Mouse (Mus musculus) forebrain, embryonic 10.5 days (tissue): ENCODE results near the gene Prlhr. TPM values are rescaled to one million over a fixed set of nuclear protein-coding genes. Genes with fewer than 3 reads are reported as not detected.

Source experiments
- DNase-seq: peaks from one replicate; pipeline ENCODE4 v3.0.0-alpha.2; 2017; ENCODE audit warnings: low spot score; ENCODE audit errors: extremely low spot score
- H3K27ac ChIP-seq: fragments of 300-500 bp; sonication (generic); 2 replicates; pipeline ENCODE4 v1.5.1; 2016; ENCODE audit warnings: mild to moderate bottlenecking
- H3K27me3 ChIP-seq: fragments of 300-500 bp; sonication (generic); 2 replicates; pipeline ENCODE4 v1.6.1; 2016; ENCODE audit warnings: mild to moderate bottlenecking; ENCODE audit not compliant: poor library complexity, severe bottlenecking
- H3K36me3 ChIP-seq: fragments of 300-500 bp; sonication (generic); replicated peaks from 2 replicates; pipeline ENCODE4 v1.6.1; 2016; ENCODE audit warnings: mild to moderate bottlenecking, moderate library complexity
- H3K4me1 ChIP-seq: fragments of 300-500 bp; sonication (generic); 2 replicates; pipeline ENCODE4 v1.6.1; 2016
- H3K4me3 ChIP-seq: fragments of 300-500 bp; sonication (generic); 2 replicates; pipeline ENCODE4 v1.5.1; 2016; ENCODE audit warnings: mild to moderate bottlenecking, moderate library complexity
- H3K9me3 ChIP-seq: fragments of 300-500 bp; sonication (generic); 2 replicates; pipeline ENCODE4 v1.6.1; 2016; ENCODE audit warnings: mild to moderate bottlenecking, moderate library complexity
- WGBS: fragments of 180-500 bp; shearing (Covaris S2); methylation state at CpG from one replicate; pipeline ENCODE4 v1.1.7; 2016; 5-methylcytosine and 5-hydroxymethylcytosine counted together
- polyA plus RNA-seq: library from polyadenylated mRNA; unstranded; fragments of >200 nt; fragmentation: Nextera tagmentation; extraction: Ambion mirVana; gene quantifications from 2 replicates; pipeline ENCODE4 v1.2.1, GENCODE M21; 2016

Prlhr gene
- polyA plus RNA-seq, 1 experiment from 2014 or later = not detected

DNA sequence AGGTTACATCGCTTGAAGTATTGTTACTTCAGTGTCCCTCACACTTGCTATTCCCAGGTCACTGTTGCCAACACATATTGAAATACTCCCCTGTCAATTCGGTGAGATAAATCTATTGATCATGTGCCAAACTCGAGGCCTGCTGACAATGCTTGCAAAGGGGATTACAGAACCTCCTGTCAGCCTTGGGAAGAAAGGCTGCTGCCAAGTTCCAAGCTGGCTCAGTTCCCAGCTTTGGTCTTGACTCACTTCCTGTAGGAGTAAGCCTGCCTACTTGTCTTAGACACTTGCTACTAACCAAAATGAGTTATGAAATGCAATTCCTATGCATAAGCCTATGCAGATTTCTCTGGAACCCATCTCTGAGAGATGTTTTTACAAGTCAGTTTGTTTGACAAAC, 4.2 kb downstream of the Prlhr start:
- H3K36me3 ChIP-seq = no peaks in the 10 kb centered on the region

DNA sequence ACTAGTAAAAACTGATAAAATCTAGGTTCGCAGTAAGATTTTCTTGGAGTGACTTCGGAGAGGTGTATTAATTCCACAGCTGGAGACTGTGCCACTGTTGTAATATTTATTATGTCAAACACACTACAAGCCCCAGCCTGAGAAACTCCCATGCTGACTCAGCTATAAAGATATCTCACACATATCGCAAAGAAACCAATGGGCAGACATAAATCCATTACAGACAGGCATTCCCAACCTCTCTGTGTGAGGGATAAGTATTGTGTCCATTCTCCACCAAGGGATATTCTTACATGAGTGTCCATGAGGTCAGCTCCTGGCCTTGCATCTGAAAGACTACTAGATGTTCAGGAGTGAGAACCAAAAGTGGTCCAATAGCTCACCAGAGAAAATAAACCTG, 4.7 kb downstream of the Prlhr start:
- no peak for DNase-seq
- H3K36me3 ChIP-seq = no peaks in the 10 kb centered on the region
- WGBS = 89% methylated on average over 3 of the region's 3 CpGs

More for the DNA sequence above, 4.2 kb downstream of the Prlhr start:
- H3K27ac ChIP-seq = no peak overlapping the region
- H3K9me3 ChIP-seq = no peaks in the 10 kb centered on the region
- peaks cover 40% of the 10 kb centered on the region for H3K27me3 ChIP-seq
- WGBS = 57% methylated on average over 3 of the region's 3 CpGs
- no peak overlapping the region for H3K4me3 ChIP-seq
- peaks cover 21% of the 10 kb centered on the region for H3K4me1 ChIP-seq
- DNase-seq = no peak

DNA sequence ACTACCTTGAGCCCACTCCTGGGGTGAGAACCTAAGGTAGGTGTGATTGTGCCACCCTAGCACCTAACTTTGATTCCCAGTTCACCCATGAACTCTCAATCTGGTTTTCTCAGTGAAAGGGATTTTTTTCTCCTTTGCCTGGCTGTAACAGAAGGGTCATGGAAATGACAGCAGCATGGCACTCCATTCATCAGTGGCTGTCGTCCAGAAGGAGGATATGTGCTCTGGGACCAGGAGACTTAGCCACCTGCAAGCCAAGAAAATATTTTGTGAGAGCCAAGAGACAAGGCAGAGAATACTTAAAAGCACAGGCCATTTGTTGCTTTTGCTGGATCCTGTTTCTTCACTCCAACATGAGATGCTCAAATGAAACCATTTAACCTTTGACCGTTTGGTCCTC, 6.6 kb downstream of the Prlhr start:
- peaks cover 16% of the 10 kb centered on the region for H3K27me3 ChIP-seq
- WGBS = 71% methylated on average over 2 of the region's 2 CpGs
- DNase-seq = no peak
- H3K36me3 ChIP-seq = no peaks in the 10 kb centered on the region
- no peak overlapping the region for H3K27ac ChIP-seq
- H3K4me1 ChIP-seq = no peaks in the 10 kb centered on the region
- no peak overlapping the region for H3K4me3 ChIP-seq
- no peaks in the 10 kb centered on the region for H3K9me3 ChIP-seq

More for the DNA sequence above, 4.7 kb downstream of the Prlhr start:
- peaks cover 17% of the 10 kb centered on the region for H3K4me1 ChIP-seq
- H3K4me3 ChIP-seq = no peak overlapping the region
- no peaks in the 10 kb centered on the region for H3K9me3 ChIP-seq
- H3K27ac ChIP-seq = no peak overlapping the region
- H3K27me3 ChIP-seq = peaks cover 36% of the 10 kb centered on the region

DNA sequence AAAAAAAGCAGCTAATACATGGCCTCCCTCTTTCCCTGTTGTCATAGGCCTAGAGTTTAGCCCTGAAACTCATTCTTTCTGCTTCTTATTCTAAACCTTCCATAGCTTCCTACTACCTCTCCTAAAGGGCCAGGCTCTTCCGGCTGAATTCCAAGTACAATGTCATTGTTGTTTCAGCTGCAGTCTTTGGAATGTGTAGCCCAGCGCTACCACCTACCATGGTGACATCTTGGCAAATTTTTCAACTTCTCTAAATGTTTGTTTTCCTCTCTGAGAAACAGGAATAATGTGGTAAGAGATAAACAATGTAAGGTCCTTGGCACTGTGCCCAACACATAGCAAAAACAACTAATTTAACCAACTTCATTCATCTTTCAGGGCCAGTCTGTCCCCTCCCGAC, 8.4 kb downstream of the Prlhr start:
- no peaks in the 10 kb centered on the region for H3K9me3 ChIP-seq
- 71% methylated on average over 3 of the region's 3 CpGs for WGBS
- H3K4me1 ChIP-seq = no peaks in the 10 kb centered on the region
- no peaks in the 10 kb centered on the region; the same call in 1 of the 2 replicates for H3K27me3 ChIP-seq
- H3K36me3 ChIP-seq = no peaks in the 10 kb centered on the region
- no peak for DNase-seq
- no peak overlapping the region for H3K27ac ChIP-seq
- no peak overlapping the region for H3K4me3 ChIP-seq

DNA sequence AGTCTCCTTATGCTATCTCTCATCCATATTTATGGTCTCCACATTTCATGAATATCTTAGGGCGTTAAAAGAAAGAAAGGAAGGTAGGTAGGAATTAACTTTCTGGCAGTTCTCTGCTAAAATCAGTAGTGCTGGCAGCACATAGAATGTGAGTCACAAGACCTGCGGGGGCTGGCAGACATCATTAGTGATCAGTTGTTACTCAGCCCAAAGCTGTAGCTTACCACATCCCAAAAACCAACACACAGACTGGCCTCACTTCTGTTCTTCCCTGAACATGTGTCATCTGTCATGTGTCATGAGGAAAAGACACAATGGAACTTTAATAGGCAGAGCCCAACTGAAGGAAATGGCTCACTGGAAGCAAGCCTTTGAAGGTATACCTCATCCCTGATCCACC, 9.0 kb downstream of the Prlhr start:
- H3K9me3 ChIP-seq = no peaks in the 10 kb centered on the region
- DNase-seq = no peak
- H3K4me1 ChIP-seq = no peaks in the 10 kb centered on the region
- H3K27ac ChIP-seq = no peak overlapping the region
- 80% methylated on average over 2 of the region's 2 CpGs for whole genome bisulfite sequencing
- H3K27me3 ChIP-seq = no peaks in the 10 kb centered on the region; the same call in 1 of the 2 replicates
- H3K4me3 ChIP-seq = no peak overlapping the region
- H3K36me3 ChIP-seq = no peaks in the 10 kb centered on the region

DNA sequence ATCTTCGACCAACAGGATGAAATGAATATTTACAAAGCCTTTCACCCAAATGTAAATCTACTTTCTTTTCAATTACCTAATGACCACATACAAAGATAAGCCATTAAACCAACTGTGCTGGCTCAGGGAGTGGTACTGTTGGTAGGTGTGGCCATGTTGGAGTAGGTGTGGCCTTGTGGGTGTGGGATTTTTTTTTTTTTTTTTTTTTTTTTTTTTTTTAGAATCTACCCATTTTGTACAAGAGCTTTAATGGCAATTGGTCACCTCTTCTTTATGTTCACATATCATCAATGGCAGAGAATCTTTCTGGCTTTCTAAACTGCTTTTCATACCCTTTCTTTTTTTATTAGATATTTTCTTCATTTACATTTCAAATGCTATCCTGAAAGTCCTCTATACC, 12.3 kb downstream of the Prlhr start:
- Histone ChIP-seq H3K4me1 (no peaks in the 10 kb centered on the region), H3K27me3 (no peaks in the 10 kb centered on the region), H3K4me3 (no peak overlapping the region), H3K36me3 (no peaks in the 10 kb centered on the region), H3K9me3 (no peaks in the 10 kb centered on the region), H3K27ac (no peak overlapping the region)
- 90% methylated on average over 1 of the region's 1 CpGs for WGBS
- DNase-seq = no peak

DNA sequence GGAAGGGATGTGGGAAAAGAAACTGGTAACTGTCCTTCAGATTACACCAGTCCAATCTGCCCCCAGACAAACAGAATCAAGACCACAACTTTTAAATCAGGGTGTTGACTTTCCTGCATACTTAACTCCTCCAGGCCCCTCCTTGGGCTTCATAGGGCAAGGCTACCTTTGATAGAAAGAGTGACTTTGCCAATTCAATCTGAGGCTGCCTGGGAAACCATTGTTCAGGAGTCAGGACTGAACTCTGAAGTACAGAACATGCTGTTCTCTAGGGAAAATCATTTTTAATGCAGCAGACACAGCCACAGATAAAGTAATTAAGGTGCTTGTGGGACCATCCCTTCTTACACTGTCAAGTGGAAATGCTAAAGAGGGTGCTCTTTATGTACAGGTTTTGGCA, 27.6 kb downstream of the Prlhr start:
- H3K4me3 ChIP-seq = no peak overlapping the region
- no peak overlapping the region for H3K27ac ChIP-seq
- H3K9me3 ChIP-seq = peaks cover 3% of the 10 kb centered on the region; the same call in 1 of the 2 replicates
- no peaks in the 10 kb centered on the region for H3K27me3 ChIP-seq
- DNase-seq = no peak
- H3K36me3 ChIP-seq = no peaks in the 10 kb centered on the region
- no peaks in the 10 kb centered on the region for H3K4me1 ChIP-seq

DNA sequence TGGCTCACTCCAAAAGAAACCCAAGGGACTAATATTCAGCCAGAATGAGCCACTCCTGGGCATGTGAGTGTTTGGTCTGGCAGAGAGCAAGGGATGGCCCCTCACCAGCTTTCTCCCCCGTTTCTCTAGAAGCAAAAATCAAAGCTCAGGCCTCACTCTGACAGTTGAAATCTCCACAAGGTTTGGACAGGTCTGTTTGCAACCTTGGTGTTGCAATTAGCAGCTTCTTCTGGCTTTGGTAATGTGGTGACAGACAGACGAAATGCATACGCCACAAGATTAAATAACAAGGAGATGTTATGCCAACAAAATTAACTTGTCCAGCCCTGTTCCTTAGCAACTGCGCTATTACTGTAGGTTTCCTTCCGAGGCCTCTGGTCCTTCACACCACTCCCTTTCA, 28.0 kb downstream of the Prlhr start:
- WGBS = 84% methylated on average over 5 of the region's 5 CpGs
- Histone ChIP-seq H3K27me3 (no peaks in the 10 kb centered on the region), H3K27ac (no peak overlapping the region), H3K36me3 (no peaks in the 10 kb centered on the region), H3K9me3 (peaks cover 3% of the 10 kb centered on the region; the same call in 1 of the 2 replicates), H3K4me3 (no peak overlapping the region), H3K4me1 (no peaks in the 10 kb centered on the region)
- DNase-seq = no peak

DNA sequence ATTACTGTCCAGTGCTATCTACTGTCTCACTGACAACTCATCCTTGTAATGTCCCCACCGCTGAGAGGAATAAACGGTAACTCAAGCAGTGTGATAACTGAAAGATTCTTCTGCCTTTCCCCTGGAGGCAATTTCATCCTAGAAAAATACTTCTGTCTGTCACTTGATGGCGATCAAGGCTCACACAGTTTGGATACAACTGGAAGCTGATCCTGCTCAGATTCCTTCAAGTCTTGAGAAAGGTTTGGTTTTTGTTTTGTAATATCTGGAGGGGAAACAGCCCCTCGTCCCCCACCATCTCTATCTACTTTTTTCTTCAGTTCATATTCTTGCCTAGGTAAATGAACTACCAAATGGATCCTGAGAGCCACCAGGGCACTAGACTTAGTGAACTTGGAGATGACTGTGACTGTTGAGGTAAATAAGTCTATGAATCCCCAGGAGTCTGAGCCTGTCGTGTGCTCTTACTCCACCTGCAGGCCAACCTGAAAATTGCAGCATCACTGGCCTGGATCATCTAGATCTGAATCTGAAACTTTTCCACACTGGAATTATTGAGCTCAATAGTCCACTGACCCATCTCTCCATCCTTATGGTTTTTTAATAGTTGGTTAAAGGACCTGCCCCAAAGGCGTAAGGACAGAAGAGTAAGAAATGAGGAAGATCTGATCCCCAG, 30.4 kb downstream of the Prlhr start:
- peaks cover 3% of the 10 kb centered on the region; the same call in 1 of the 2 replicates for H3K9me3 ChIP-seq
- H3K4me1 ChIP-seq = no peaks in the 10 kb centered on the region
- no peaks in the 10 kb centered on the region for H3K36me3 ChIP-seq
- H3K27ac ChIP-seq = no peak overlapping the region
- DNase-seq = no peak
- 57% methylated on average over 6 of the region's 6 CpGs for WGBS
- H3K27me3 ChIP-seq = no peaks in the 10 kb centered on the region
- no peak overlapping the region for H3K4me3 ChIP-seq

DNA sequence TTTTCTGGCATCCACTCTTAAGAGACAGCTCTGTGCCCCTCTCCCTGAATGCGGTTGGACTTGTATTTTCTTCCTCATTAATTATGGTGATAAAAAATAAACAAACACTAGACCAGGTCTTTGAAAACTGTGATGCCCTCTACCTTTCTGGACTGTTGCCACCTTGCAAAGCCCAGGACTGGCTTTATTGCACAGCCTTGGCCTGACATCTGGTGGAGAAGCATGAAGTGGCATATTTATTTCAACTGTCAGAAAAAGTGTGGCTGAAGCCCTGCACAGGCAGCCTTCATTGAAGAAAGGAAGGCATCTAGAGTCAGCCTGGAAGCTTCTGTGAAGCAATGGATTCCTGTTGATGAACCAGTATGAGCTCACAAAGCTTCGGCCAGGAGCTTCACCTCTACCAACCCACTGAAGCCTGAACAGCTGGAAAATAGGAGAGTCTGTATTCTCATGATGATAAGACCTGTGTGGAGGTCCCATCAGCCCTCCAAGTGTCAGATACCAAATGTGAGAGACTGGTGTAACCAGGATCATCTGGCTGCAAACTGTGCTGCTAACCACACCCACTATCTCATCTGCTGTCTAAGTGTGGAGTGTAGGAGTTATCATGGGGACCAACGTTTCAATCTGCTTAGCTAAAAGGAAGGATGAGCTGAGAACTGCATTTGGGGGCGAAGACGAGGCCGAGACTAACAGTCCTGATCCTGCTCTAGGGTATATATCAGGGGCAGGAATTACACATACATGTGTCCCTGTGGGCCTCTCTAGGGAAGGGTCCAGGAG, 35.6 kb downstream of the Prlhr start:
- DNase-seq = no peak
- H3K27me3 ChIP-seq = no peaks in the 10 kb centered on the region
- H3K4me3 ChIP-seq = no peak overlapping the region
- no peak overlapping the region for H3K27ac ChIP-seq
- WGBS = 91% methylated on average over 6 of the region's 6 CpGs
- H3K36me3 ChIP-seq = no peaks in the 10 kb centered on the region
- H3K4me1 ChIP-seq = no peaks in the 10 kb centered on the region
- H3K9me3 ChIP-seq = no peaks in the 10 kb centered on the region

DNA sequence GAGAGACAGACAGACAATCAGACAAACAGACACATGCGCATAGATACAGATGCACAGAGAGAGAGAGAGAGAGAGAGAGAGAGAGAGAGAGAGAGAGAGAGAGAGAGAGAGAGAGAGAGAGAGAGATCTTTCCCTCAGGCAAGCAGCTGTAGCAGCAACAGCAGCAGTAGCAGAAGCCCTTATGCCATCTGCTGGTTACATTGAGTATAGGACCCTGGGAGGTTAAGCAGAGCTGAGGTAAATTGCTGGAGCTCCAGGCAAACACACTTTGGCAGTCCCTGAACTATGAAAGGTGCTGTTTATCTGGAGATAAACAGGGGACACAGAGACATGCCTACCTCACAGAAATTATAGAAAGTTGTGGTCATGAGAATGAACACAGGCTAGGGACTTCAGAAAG, 50.5 kb downstream of the Prlhr start:
- Histone ChIP-seq H3K27me3 (no peaks in the 10 kb centered on the region), H3K4me1 (peaks cover 5% of the 10 kb centered on the region), H3K27ac (no peak overlapping the region), H3K36me3 (no peaks in the 10 kb centered on the region), H3K4me3 (no peak overlapping the region), H3K9me3 (no peaks in the 10 kb centered on the region)
- no peak for DNase-seq
- WGBS = 43% methylated on average over 1 of the region's 1 CpGs
